Mouse (Mus musculus): ENCODE data around the gene Tob2. TPM values are rescaled to one million over a fixed set of nuclear protein-coding genes. Genes with fewer than 3 reads are reported as not detected.

Tob2 gene
- total RNA-seq, 1 experiment from 2014 or later: 27.0 TPM

DNA sequence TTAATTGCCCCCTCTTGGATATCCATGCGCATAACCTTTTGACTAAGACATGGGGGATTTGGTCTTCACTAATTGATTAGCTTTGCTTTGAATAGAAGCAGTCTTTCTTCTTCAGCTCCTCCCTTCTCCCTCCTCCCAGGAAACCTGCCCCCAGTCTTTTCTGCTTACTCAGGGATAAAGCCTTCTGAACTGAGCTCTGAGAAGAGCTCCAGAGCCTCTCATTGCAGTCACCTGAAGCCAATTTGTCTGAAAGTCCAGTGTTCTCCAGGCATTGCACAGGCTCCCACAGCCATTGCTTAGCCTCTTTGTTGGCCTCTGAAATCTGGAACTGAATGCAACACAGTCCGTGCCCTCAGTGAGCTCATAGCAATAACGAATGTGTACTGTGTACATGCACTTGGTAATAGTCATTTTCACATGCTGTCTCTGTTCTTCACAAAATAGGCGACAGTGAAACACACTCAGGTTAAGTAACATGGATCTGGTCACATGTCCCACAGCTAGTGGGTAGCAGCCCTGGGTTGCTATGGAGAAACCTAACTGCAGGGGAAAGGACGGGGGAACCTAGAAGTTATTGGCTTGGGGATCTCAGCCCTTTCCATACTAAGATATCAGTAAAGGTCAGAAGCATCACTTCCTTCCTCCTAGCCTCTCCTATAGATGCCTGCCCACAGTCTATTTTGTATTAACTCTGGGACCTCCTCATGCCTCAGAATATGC, 44.5 kb downstream of the Tob2 start:
- ATAC-seq (replicated peaks; ENCODE audit: low read depth, poor library complexity, severe bottlenecking): peak; percentile 13; the same call in 1 of the 2 replicates

- ATAC-seq (replicated peaks; ENCODE audit: low read depth, poor library complexity, severe bottlenecking): no peak
Measured at GRCm38 (mm10) chr15:81812696-81813631, 45.6 kb downstream of the Tob2 start.

GRCm38 (mm10) chr15:81812287-81812686, 46.3 kb downstream of the Tob2 start:
- ATAC-seq (replicated peaks; ENCODE audit: low read depth, poor library complexity, severe bottlenecking): no peak

- ATAC-seq (replicated peaks; ENCODE audit: low read depth, poor library complexity, severe bottlenecking): no peak
Measured at GRCm38 (mm10) chr15:81811599-81811996, 47.0 kb downstream of the Tob2 start.

- peak; percentile 83 for ATAC-seq (replicated peaks; ENCODE audit: low read depth, poor library complexity, severe bottlenecking)
Measured at GRCm38 (mm10) chr15:81810671-81811598, 47.7 kb downstream of the Tob2 start.

- peak; percentile 65 for ATAC-seq (replicated peaks; ENCODE audit: low read depth, poor library complexity, severe bottlenecking)
Measured at GRCm38 (mm10) chr15:81810150-81810549, 48.4 kb downstream of the Tob2 start.

GRCm38 (mm10) chr15:81809550-81809949, 49.0 kb downstream of the Tob2 start:
- no peak for ATAC-seq (replicated peaks; ENCODE audit: low read depth, poor library complexity, severe bottlenecking)

- ATAC-seq (replicated peaks; ENCODE audit: low read depth, poor library complexity, severe bottlenecking): no peak
Measured at GRCm38 (mm10) chr15:81808799-81809198, 49.8 kb downstream of the Tob2 start.

DNA sequence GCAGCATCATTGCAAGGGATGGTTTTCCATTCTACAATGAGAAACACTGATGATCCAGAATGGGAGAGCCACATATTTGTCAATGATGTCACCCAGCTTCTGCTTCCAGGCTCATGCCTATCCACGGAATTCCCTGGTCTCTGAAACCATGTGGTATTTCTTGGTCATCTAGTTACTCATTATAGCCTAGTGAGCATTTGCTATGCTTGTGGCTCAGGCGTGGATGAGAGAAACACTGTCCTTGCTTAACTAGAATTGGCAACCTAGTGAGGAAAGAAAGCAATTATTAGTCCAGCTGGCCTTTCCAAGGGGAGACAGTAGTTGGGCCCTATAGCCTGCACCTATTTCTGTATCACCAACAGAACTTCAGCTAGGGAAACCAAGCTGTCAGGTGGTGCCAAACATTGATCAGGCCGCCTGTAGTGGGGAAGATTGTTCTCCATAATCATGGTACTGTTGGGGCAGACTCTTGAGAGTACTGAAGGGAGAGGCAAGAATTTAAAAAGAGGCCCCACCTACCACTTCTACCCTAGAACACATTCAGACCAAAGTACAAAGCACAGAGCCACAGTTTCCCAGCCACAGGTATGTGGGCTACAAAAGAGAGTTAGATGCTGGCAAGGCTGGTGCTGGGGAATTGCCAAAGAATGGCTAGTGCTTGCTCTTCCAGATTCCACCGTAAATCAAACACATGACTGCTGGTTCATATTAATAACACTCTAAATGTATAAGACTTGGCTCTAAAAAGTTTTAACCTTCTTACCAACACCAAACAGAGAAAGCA, 51.8 kb downstream of the Tob2 start:
- no peak for ATAC-seq (replicated peaks; ENCODE audit: low read depth, poor library complexity, severe bottlenecking)

GRCm38 (mm10) chr15:81805624-81806023, 53.0 kb downstream of the Tob2 start:
- ATAC-seq (replicated peaks; ENCODE audit: low read depth, poor library complexity, severe bottlenecking): no peak

DNA sequence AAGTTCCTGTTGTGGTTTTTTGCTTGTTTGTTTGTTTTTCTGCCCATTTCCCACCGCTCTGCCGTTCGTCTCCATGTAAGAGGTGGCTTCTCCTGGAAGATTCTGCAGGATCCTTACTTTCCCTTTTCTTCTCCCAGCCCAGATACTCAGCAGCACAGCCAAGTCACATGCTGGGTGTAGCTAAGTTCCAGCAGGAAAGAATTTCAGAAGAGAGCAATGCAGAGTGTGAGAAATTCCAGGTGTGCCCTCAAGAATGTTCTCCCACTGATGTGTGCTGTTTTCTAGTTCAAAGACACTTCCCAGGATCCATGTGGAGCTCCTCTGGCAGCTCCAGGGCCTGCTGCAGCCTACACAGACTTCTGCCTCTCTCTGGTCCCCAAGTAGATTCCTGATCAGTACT, 53.7 kb downstream of the Tob2 start:
- ATAC-seq (replicated peaks; ENCODE audit: low read depth, poor library complexity, severe bottlenecking): no peak

GRCm38 (mm10) chr15:81804172-81804571, 54.4 kb downstream of the Tob2 start:
- no peak for ATAC-seq (replicated peaks; ENCODE audit: low read depth, poor library complexity, severe bottlenecking)

GRCm38 (mm10) chr15:81803425-81803951, 55.1 kb downstream of the Tob2 start:
- no peak for ATAC-seq (replicated peaks; ENCODE audit: low read depth, poor library complexity, severe bottlenecking)

- ATAC-seq (replicated peaks; ENCODE audit: low read depth, poor library complexity, severe bottlenecking): no peak
Measured at GRCm38 (mm10) chr15:81802941-81803351, 55.6 kb downstream of the Tob2 start.

GRCm38 (mm10) chr15:81802001-81802890, 56.4 kb downstream of the Tob2 start, which contains the start of gene Tef:
Tef (plus strand) TSS chr15:81802421.
- peak; percentile 90 for ATAC-seq (replicated peaks; ENCODE audit: low read depth, poor library complexity, severe bottlenecking)

- no peak for ATAC-seq (replicated peaks; ENCODE audit: low read depth, poor library complexity, severe bottlenecking)
Measured at GRCm38 (mm10) chr15:81800391-81800790, 58.2 kb downstream of the Tob2 start.

DNA sequence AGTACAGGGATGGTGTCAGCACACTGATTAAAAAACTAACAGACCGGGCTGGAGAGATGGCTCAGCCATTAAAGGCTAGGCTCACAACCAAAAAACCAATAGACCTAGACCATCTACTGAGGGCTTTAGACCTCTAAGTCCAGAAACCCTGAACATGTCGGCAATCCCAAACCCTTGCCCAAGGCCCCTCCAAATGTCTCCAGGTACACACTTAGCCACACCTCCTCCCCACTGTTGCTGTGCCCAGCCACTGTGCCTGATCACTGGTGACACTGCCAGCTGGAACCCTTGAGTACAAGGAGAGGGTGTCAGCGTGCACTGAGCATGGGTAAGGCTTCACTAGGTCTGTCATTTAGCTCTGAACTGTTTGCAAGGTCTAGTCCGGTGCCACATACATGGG, 60.2 kb downstream of the Tob2 start:
- no peak for ATAC-seq (replicated peaks; ENCODE audit: low read depth, poor library complexity, severe bottlenecking)

Measured in common myeloid progenitor, adult 5-6 weeks (primary cell).